Mouse (Mus musculus) gastrocnemius, adult 2 months (tissue): ENCODE results near the gene Srr. TPM values are rescaled to one million over a fixed set of nuclear protein-coding genes. Genes with fewer than 3 reads are reported as not detected.
A peak's percentile ranks its signal among the peaks of the same experiment; 100 is the strongest.

ENCODE experiments used
- DNase-seq: peaks from one replicate; pipeline ENCODE4 v3.0.0; 2022
- H3K27ac ChIP-seq: fragments of 200-600 bp; 2 replicates; pipeline ENCODE4 v1.8.1; 2022; ENCODE audit warnings: mild to moderate bottlenecking
- H3K4me3 ChIP-seq: fragments of 200-600 bp; 2 replicates; pipeline ENCODE4 v1.8.1; 2022; ENCODE audit warnings: mild to moderate bottlenecking, moderate library complexity
- CTCF ChIP-seq: fragments of 200-600 bp; IDR thresholded peaks from 2 replicates; pipeline ENCODE4 v1.8.1; 2022; ENCODE audit warnings: antibody characterized with exemption, mild to moderate bottlenecking, moderate library complexity
- intact Hi-C: fragments of 180-260 bp; cut with DNase I; formaldehyde crosslinking; loops from one replicate; pipeline ENCODE4 v1.15.1; 2025
- long read RNA-seq, 2 experiments: library from polyadenylated mRNA; stranded (forward); transcript quantifications; one replicate each; pipeline ENCODE4 v2.0.0; 2021
- total RNA-seq, 2 experiments: library from RNA; stranded (reverse); gene quantifications; 2 replicates each; pipeline ENCODE4 v1.2.3; 2021

The Srr gene
- 10 to 100 TPM; 18.9 to 26.7 TPM for total RNA-seq
- long read RNA-seq, experiment 1, transcript Srr-201 (9 exons, 3,699 nt) = major isoform, 15 of 27 reads
- long read RNA-seq, experiment 1, partial matches to known transcripts = 7 of 27 reads
- long read RNA-seq, experiment 1, other reads (novel, unspliced or antisense) = 3 of 27 reads
- long read RNA-seq, experiment 2, transcript Srr-201 (9 exons, 3,699 nt) = major isoform, 13 of 27 reads
- long read RNA-seq, experiment 2, partial matches to known transcripts = 0 of 27 reads
- long read RNA-seq, experiment 2, other reads (novel, unspliced or antisense) = 11 of 27 reads

DNA sequence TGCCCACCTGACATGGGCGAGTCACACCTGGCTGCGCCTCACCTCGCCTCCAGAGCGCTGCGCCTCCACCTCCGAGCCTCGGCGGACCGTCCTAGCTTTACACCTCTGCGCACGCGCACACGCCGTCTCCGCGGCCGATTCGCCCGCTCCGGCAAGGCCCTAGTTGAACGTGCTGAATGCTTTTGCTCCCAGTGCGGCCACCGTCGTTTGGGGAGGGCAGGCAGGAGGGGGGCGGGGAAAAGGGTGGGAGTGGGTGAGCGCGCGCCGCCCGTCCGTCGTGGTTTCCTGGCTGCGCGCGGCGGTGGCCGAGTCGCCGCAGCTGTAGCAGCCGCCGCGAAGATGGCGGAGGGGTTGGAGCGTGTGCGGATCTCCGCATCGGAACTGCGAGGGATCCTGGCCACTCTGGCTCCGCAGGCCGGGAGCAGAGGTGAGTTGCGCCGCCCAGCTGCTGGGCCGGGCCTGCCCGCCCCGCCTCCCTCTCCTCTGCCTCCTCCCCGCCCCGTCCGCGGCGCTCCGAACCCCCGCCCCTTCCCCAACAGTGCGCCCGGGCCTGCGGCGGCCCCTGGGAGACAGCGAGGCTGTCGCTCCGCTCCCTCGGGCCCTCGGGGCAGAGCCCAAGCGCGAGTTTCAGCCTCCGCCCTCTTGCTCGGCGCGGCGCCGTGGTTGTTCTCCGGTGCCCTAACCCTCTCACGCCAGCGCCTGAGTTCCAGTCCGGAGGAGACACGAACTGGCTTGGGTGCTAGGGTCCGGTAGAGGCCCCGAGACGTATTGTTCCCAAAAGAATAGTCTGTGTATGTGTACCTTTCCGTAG is at the start of gene Srr, which contains the start of gene Smg6:
Srr (minus strand) TSS at position 372 of the 811 bp plus-strand sequence.
Smg6 (plus strand) TSS at position 247 of the 811 bp plus-strand sequence.
- H3K4me3 ChIP-seq = peak within 1 kb of the TSS; percentile 94
- peak within 1 kb of the TSS; percentile 99 for H3K27ac ChIP-seq
- 0 out of 2 replicates have a peak, but pooled peaks have one; percentile 9 for TF ChIP-seq CTCF
- intact Hi-C loops = no loop called here
- DNase-seq = peak; percentile 97

DNA sequence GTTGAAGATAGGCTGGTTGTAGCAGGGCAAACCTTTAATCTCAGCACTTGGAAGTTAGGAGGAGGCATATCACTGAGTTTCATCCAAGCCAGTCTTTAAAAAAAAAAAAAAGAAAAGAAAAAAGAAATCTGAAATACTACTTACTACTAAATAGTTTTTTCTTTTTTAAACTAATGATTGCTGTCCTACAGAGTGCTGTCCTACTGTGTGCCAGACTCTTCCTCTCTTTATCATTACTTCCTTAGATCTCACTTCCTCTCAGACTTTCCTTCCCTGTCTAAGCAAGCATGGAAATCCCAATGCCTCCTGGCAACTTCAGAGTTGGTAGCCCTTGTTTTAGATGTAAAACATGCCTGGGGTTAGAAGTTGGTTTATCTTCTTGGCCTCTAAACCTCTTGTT is 48.9 kb upstream of the Srr start:
- intact Hi-C loops = no loop called here
- Histone ChIP-seq H3K4me3 (no peak overlapping the region), H3K27ac (no peak overlapping the region)
- DNase-seq = no peak
- no peak for TF ChIP-seq CTCF

DNA sequence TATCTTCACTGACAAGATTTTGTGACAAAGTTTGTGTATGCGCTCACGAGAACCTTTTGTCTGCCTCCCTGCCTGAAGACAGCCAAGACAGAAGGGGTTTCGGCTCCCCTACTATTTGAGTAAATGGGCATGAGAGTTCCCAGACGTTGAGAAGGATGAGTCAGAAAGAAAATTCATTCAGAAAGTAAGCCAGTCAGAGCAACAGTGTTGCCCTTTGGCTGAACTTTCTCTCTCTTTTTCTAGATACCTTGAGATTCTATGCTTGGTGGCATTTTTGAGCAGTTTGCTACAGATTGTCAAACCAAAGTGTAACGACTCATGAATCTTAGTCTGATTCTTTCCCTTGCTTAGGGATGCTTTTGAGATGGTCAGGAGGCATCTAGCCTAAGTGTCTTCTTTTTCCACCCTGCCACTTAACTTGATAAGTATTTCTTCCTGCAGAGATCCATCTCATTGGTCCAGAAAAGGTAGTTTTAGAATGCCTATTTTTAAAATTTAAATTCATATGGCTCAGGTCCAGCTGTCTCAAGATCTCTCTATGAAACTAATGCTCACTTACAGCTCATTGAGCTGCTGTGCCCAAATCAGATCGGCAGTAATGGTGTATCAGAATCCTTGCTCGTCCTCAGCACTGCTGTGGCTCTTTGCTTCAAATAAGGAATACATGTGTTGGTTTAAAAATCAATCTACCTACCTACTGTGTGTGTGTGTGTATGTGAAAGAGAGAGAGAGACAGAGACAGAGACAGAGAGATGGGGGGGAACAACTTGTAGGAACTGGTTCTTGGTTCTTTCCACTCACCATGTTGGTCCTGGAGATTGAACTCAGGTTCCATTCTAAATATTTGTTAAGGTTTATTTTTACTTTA is 47.8 kb upstream of the Srr start:
- no peak for DNase-seq
- no peak for TF ChIP-seq CTCF
- intact Hi-C loops = no loop called here
- no peak overlapping the region for H3K27ac ChIP-seq
- H3K4me3 ChIP-seq = no peak overlapping the region

DNA sequence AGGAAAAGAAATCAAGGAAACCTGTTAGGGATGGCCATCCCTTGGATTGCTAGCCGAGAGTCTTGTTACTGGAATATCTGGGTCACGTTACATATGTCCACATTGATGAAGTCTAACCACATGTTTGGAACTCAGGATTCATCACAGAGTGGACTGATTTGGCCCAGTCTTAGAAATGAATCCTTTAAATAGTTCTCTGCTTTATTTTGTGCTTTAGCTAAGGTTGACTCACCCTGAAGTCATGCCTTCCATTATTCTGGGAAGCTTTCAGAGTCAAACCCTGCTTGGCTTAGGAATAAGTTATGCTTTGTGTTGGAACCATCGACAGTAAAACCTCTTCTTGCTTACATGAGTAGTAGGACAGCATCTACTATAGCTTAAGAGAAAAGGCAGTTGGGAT is 39.8 kb upstream of the Srr start:
- DNase-seq = no peak
- intact Hi-C loops = no loop called here
- no peak overlapping the region for H3K4me3 ChIP-seq
- H3K27ac ChIP-seq = no peak overlapping the region
- no peak for TF ChIP-seq CTCF

DNA sequence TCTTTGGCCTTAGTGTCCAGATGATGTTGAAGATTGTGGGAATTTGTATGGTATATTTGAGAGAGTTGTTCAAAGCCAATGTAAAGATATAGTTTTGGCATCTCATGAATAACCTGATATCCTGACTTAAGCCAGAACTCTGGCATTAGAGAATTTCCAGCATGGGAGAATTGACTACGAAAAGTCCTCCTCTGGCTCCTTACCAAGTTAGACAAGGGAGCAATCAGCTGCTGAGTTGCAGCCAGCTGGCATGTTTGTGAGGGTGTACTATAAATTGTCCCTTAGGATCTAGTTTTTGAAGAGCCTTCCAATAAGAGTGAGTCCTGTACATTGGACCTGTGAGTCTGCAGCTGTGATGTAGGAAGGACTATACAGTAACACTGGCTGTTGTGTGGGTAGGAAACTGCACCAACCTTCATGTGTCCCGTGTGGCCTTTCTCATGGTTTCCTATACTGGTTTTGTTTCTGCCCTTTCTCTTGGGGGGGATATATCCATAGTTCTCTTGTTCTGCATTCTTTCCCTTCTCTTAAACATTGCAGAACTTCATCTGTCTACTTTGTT is 37.2 kb upstream of the Srr start:
- Histone ChIP-seq H3K4me3 (no peak overlapping the region), H3K27ac (no peak overlapping the region)
- intact Hi-C loops = no loop called here
- DNase-seq = no peak
- TF ChIP-seq CTCF = no peak

DNA sequence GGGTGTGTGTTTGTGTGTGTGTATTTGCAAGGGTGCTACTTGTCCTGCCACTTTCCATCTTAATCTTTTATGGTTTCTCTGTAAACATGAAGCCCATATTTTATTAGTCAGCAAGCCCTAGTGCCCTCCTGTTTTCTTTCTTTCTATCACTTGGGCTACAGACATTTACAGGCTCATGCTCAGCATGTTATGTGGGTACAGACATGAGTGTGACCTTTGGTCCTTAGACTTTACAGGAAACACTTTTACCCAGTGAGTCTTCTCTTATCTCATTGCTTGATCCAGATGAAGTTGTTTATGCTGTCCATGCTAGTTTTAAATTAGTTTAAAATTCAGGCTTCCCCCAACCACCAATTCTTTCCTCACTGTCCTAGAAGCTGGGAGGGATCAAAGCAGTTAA is 36.2 kb upstream of the Srr start:
- DNase-seq = no peak
- intact Hi-C loops = no loop called here
- Histone ChIP-seq H3K4me3 (no peak overlapping the region), H3K27ac (no peak overlapping the region)
- no peak for TF ChIP-seq CTCF

DNA sequence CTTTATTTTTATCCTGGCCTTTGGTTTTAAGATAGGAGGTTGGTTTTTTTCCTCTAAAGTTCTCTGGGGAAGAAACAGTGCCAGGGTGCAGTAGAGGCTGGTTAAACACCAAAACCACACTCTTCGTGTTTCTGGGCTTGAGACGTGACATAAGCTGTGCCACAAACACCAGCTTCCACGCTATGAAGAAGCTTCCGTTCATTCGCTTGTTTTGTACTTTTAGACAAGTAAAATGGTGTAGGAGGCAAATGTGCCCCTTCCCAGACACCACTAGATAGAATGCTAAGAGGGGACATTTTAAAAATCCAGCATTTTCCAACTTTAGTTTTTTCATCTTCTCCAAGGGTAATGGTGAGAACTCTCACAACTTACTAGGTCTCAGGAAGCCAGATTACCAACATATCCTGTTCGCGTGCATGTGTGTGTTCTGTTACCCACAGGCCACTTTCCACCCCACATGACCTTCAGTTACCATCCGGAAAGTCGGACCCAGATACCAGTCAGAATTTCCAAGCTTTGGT is 34.3 kb upstream of the Srr start:
- TF ChIP-seq CTCF = no peak
- Histone ChIP-seq H3K27ac (no peak overlapping the region), H3K4me3 (no peak overlapping the region)
- DNase-seq = no peak
- intact Hi-C loops = no loop called here

DNA sequence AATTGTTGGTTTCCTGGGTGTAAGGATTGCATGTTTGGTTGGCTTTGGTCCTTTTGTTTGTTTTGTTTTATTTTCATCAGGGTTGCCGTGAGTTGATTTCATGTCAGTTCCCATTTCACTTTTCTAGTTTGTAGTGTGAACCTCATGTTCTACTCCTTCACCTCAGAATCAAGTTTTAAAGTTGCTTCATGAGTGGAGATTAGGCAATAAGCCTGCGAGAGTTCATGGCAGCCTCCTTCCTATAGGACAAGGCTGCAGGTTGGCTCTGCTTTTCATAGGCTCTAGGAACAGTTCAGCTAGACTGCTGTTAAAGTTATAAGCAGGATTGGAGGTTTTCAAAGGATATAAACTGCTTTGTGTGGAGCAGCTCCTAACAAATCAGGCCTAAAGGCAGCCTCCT is 33.8 kb upstream of the Srr start:
- H3K27ac ChIP-seq = no peak overlapping the region
- no peak for DNase-seq
- no peak for TF ChIP-seq CTCF

DNA sequence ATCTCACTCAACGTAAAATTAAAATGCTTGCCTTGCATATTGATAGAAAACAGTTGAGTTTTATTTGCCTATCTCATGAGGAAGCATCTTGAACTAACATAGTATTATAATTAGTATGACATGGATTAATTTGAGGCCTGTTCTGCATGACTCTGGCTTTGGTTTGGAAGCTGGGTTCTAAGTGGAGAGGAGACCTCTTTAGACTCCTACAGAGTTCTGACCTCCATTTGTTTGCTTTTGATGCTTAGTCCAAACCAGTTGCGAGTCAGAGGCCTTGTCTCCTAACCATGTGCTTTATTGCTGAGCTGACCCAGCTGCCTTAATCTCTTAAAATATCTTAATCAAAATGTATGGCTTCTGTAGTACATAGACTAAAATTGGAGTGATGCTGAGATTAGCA is 31.9 kb upstream of the Srr start:
- no peak for TF ChIP-seq CTCF
- DNase-seq = no peak
- H3K27ac ChIP-seq = no peak overlapping the region
- intact Hi-C loops = no loop called here
- no peak overlapping the region for H3K4me3 ChIP-seq

More for the DNA sequence above, 33.8 kb upstream of the Srr start:
- H3K4me3 ChIP-seq = no peak overlapping the region
- intact Hi-C loops = no loop called here

DNA sequence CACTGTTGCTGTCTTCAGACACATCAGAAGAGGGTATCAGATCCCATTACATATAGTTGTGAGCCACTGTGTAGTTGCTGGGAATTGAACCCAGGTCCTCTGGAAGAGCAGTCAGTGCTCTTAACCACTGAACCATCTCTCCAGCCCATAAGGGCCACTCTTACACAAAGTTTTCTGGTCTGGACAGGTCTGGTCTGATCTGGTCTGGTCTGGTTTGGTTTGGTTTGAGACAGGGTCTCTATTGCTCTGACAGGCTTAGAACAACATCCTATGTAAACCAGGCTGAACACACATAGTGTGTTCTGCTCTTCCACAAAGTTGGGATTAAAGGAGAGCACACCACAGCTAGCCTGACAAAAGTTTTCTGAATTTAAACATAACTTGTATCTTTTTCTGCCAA is 30.3 kb upstream of the Srr start:
- no peak overlapping the region for H3K27ac ChIP-seq
- no peak for TF ChIP-seq CTCF
- no peak overlapping the region for H3K4me3 ChIP-seq
- no peak for DNase-seq
- intact Hi-C loops = no loop called here

DNA sequence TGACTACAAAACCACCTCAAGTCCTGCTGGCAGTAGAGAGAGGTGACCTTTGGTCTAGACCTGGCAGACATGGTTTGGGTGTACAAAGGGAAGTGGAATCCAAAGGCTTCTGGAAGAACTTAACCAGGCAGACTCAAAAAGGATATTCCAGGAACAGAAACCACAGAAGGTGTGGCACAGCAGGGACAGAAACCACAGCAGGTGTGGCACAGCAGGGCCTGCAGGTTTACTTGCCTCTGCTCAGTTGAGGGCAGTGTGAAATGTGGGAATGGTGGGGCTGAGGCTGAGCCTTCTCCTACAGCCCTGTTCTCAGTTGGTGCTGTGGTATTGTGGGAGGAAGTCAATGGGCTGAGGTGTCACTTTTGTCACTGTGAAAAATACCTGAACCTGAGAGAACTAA is 29.2 kb upstream of the Srr start:
- TF ChIP-seq CTCF = no peak
- H3K4me3 ChIP-seq = no peak overlapping the region
- no peak overlapping the region for H3K27ac ChIP-seq
- DNase-seq = no peak
- intact Hi-C loops = no loop called here

DNA sequence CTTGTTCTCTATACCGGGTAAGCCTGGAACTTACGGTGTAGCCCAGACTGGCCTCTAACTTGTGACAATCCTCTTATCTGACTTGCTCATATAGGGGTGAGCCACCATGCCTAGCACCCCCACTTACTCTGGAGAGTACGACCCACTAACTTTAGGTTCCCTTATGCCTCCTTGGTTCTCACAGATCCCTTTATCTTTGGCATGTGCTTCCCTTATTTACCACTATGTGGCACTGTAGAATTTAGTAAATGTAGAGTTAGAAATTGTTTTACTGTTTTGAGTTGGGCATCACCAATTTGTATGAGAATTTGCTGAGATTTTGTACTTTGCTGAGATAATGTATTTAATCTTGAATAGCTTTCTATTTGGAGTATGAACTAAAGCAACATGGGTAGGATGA is 20.6 kb upstream of the Srr start:
- no peak overlapping the region for H3K27ac ChIP-seq
- intact Hi-C loops = loop anchor here (1.0 to 10.0 kb wide), 2 partner anchors 223 to 348 kb away; partner anchors contain the start of gene Hic1
- TF ChIP-seq CTCF = peak; percentile 77
- no peak for DNase-seq
- H3K4me3 ChIP-seq = no peak overlapping the region
